Mouse (Mus musculus) thymus, postnatal 4 days (tissue): ENCODE measurements at regions not wholly inside any gene's neighbourhood (a gene's known extent, or its start where the extent isn't known, plus 50 kb on each side); places are given as distances from the start of the nearest gene placed in this dataset.

Source experiments
- DNase-seq: peaks from one replicate; pipeline ENCODE4 v3.0.0; 2021

DNA sequence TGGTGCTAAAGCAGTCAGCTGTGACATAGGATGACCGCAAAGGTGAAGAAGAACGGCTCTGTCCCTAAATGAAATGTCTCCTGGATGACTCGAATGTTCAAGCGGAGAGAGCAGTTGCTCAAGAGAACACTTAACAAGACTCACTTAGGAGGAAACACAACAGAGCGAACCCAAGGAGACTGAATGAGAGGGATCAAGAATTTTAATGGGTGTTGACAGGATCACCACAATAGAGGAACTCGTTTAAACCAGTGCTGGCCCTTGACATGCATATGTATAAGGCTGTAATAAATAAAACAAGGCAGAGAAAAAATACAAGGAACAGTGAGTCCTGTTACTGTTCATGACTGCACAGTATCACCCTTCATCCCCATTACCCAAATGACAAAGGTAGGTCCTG, 134.4 kb upstream of the Id4 start:
- DNase-seq, result no peak

DNA sequence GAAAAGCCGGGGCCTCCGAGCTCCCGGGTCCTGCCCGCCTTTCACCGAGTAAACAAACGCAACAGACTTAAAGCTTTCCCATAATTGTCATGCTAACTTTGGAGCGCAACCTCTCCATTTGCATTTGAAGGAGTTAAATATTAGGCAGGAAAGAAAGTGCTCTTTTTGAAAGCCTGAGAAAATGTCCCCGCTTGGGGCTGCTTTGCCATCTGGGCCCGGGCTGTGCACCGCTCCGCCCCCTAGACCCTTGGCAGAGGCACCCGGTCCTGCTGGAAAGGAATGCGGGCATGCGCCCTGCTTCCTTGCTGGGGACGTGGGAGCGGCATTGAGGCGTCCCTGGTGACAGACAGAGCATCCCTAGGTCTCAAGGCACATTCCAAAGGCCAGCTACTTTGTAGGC, 130.3 kb upstream of the Id4 start:
- DNase-seq, result no peak

DNA sequence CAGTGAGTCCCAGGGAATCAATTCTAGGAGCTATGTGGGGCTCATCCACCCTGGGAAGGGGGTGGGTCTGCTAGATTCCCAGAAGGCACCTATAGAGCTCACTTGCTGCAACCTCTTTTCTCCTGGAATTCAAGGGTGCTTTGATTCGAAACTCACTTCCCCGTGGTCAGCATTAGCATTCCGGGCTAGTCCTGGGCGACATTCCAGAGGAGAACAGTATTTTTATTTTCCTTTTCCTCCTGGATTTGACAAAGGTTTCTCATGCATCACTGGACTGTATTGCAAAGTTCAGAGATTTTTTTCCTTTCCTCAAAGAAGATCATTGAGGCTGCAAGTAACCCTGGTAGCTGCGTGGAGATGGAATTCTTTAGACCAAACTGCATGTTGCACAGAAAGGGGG, 129.3 kb upstream of the Id4 start:
- no peak for DNase-seq

DNA sequence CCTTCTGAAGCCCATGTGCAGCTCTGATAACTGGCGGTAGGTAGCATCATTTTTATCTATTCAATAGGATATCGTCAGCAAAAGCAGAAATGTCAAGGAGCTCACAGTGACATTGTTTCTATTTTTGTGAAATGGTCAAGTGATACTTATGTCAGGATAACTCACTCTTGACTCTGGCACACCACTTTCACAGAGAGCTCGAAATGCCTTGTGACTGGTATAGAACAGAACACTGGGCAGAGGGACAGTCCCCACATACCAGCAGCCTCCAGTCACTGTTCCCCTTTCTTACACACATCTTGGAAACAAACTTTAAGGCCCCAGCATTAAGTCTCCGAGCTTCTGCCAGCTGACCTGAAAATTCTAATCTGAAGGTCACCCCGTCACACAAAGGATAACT, 115.1 kb upstream of the Id4 start:
- DNase-seq, result no peak

DNA sequence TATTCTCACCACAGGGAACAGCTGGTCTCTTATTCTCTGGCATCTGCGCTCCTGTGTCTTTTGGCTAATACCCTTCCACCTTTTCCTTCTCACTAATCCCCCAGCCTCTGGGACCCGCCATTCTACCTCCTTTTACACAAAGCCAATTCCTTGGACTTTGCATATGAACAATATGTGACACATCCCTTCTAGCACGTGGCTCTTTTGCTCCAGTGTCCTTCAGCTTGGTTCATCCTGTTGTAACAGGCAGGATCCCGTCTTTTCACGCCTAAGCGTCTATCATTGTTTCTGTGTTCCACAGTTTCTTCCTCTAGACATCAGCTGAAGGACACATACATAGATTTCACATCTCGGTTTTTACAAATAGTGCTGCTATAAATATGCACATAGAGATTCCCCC, 114.0 kb upstream of the Id4 start:
- no peak for DNase-seq

DNA sequence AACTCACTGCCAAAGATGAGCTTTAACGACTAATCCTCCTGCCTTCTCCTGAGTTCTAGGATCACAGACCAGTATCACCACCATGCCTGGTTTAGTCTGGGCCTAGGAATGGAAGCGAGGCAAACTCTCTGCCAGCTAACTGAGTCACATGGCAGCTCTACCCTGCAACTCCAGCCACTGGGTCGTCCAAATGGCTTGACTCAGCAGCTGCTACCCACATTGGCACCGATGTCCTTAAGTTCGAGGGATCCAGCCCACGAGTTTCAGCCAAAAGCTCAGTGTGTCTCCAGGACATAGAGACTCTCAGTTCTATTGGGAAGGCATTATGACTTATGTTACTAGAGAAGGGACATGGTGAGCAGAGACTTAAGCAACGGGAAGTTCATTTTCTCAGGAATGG, 107.8 kb upstream of the Id4 start:
- DNase-seq, result no peak

DNA sequence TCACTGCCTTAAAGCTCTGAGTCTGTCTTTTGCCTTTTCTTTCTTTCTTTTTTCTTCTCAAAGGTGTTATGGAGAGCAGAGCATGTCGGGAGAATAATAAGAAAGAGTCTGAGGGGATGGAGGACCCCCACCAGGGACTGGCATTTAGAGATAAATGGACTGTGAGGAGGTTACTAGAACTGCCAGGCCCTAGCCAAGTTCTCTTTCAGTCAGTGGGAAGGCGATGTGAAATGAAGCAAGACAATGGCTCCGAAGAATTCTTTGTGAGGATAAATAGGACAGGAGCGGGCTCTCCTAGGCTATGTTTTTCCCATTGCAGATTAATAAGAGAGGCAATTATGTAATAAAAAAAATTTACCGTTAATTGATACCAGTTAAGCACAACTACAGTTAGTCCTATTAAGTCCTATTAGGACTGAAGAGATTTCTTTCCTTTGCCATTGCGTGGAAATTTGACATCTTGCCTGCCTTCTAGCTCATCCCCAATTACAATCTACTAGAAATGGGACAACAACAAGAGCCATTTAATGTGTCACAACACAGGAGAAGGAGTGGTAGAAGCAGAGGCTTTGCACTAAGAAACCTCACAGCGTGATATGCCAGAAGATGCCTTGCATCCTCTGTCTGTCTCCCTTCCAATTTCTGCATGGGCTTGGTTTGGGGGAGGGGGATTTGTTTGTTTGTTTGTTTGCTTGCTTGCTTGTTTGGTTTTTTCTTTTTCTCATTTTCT, 107.2 kb upstream of the Id4 start:
- no peak for DNase-seq

DNA sequence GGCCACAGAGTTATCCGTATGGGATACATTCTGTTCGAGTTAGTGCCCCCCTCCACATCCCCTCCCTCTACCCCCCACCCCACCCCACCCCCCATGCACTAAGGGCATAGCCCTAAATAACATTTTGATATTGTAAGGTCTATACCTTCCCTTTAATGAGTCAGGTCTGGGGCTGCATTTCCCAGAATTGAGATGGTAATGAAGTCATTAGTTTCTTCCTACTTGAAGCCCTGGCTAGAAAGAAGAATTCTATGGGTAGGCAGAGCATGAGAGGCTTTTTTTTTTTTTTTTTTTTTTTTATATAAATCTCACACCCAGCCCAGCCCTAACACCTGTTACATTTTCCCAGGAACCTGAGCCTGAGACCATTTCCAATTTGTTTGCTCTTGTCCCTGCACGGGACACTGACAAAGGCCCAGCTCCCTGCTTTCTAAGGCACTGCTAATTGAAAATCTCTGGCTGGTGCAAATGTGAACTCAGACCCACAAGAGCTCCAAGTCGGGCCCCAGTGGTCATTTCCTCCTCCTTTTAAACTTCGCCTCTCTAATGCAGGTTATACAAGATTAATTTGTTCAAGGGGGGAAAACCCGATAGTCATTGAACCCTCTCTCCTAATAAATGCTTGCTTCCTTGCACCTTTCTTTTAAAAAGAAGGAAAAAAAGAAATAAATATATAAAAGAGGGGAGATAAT, 106.5 kb upstream of the Id4 start:
- DNase-seq, result no peak

DNA sequence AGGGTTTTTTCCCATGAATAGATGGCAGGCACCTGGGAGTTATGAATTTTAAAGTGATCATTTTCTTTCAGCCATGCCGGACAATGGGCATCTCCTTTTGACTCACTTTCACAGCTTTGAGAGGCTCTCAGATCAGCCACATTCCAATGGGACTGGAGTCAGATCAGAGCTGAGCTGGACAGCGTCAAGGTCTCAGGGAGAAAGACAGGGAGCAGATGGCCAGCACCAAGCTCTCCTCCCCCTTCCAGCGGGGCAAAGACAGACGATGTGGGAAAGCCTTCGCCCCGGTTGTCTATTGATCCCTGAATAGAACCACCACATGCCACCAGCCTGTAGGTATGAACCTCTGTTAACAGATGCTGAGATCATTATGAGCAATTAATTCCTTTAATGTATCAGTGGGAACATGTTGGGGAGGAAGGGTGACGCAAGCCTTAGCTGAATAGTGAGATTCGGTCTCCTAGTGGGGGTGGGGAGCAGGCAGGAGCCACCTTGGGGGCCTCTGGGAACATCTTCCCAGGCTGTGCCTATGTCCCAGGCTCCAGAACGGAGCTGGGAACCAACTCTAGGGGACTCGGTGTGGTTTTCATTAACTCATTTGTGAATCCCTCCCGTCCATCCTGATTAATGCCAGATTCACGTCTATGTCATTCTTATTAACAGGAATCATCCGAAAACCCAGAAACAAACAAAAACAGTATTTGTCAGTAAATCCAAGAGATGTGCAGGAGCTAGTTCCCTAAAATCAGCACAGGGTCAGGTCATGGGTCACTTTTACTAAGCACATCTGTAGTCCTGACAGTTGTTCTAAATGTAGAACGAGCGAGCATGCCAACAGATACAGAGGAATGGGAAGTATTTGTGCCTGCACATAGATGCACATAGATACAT, 101.8 kb upstream of the Id4 start:
- DNase-seq, result no peak

DNA sequence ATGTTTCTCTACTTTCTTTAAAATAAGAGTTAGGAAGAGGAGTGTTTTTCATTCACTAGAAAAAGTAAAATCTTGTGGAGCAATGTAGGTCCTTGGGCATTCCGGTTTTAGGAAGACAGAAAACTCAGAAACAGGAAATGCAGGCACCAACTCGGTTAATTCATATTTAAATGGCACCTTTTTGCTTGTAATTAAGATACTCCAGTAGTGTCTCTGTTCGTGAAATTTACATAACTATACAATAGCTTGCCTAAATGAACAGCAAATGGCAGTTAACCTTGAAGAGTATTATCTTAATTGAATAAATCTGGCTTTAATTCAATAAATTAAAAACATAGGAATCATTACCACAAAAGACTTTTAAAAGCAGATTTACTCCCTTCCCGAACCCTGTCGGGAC, 100.9 kb upstream of the Id4 start:
- DNase-seq, result no peak

DNA sequence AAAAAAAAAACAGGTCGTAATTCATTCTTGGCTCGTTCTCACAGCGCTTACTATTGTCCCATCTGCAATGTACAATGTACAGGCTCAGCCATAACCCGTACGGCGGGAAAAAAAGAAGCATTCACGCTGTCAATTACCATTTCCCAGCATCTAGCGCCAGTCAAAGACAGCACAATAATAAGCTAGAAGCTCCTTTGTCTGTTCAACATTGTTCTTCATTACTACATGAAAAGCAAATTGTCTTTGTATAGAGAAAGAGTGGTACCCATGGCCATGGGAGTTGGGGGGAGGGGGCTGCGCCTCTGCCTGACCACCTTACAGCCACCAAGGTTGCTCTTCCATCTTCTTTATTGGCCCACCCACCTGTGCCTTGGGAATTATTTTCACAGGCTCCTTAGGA, 99.7 kb upstream of the Id4 start:
- no peak for DNase-seq

DNA sequence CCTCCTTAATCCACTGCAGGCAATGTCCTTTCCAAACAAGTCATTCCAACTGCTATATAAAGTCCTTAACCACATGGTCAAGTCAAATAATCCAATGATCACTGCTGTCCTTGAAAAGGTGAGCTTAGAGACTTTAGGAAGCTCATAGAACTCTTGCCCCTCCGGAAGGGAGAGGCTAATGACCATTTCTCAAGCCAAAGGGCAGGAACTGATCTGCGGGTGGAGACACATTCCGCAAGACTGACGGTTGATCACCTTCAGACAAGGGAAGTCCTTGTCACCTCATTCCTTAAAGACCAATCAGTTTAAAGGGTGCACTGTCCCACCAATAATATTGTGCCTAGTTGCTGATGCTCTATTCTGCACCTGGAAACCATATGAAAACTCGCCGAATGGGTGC, 96.4 kb upstream of the Id4 start:
- no peak for DNase-seq

DNA sequence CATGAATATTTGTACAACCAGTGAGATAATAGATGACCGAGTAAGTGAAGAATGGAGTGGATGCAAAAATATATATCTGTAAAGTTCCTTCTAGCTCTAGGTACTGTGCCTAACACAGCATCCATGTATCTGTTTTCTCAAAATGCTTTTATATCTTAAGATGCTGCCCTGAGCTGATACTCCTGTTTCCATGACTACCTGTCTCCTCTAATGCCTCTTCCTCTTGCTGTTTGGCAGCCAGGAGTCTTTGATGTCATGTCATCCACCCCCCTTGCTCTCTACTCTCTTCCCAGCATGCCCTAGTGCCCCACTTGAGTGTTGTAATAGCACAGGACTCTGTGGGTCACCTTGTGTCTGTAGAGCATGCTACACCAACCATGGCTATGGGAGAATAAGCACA, 95.2 kb upstream of the Id4 start:
- DNase-seq, result no peak

DNA sequence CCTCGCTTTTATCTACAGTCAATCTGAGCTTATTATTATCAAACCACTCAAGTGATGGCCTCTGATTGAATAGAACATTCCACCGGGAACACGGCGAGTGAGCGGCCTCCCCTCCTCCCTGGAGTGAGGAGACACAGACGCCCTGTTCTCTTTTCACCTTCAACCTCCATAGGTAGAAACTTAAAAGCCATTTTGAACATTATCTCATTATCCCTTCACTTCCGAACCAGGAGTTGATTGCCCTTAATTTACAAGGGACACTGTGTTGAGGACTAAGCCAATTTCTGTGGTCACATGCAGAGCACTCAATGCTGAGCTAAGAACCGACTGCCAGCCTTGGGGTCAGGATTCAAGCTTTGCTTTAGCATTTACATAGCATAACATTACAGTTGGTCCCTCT, 93.1 kb upstream of the Id4 start:
- DNase-seq, result no peak

DNA sequence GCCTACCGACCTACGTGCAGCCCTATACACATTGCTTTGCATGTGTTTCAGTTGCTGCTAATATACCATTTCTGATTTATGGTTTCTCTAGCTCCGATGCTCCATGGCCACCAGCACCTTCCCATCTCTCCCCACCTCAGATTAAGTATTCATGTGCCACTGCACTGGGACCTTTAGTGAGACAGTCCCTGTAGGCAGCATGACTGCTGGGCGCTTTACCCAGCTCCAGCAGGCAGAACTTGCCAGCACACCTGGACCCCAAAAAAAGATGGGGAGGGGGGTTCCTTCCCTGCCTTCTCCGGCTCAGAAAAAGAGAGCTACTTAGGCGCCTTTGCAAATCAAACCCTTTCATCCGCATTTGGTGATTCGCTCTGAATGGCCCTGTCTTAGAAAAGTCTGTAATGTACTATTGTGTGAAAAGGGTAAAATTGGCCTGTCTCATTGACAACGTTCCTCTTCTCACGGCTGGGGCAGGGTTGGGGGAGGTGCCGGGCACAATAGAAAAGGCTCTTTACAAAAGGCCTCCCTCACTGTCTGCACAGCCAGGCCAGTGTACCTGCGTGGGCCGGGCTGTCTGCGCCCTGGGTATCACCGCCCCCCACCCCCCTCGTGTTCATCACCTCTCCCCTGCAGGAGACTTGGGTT, 89.6 kb upstream of the Id4 start:
- DNase-seq, result no peak

DNA sequence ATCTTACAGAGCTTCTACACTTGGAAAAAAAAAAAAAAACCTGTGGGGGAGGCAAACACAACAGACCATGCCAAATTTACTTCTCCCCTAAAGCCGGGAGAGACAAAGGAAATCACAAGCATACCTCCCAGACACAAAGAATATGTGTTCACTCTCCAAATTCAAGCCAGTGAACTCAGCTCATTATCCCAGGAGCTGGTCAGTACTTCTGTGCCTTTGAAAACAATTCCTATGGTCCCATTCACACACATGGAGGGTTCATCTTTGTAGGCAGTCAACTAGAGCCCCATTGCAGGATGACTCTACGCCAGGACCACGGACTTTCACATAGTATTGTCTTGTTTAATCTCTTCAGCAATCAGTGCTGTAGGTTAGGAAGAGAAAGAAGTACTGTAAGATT, 89.0 kb upstream of the Id4 start:
- no peak for DNase-seq

DNA sequence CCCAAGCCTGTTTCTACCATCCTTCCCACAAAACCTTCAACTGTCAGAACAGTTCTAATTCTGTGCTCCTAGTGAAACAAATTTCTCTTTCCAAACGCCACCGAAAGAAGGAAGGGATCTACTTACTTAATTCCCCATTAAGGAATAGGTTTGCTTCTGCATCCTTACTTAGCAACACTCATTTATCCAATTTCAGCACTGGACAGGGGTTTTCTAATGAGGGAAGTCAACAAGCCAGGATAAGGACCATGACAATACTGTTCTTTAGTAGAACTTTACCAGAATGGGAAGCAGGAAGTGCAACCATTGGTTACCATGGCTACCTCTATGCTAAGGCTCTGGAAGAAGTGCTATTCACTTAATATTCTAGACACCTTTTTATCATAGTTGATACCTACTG, 68.6 kb upstream of the Id4 start:
- DNase-seq, result no peak

DNA sequence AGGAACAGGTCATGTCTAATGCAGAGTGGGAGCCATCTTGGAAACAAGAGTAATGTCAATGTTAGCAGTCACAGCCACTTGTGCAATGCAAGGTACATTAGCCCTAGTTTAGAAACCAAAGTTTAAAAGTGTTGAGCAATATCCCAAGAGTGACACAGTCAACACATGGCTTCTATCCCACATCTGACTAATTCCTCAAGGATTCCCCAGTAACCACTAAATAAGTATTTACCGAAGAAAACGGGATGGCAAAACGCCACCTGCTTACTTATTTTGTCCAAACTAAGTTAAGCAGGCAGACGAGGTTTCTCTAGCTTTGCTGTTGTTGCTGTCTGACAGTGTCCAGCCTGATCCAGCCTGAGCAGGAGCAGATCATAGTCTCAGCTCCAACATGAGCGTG, 67.1 kb upstream of the Id4 start:
- DNase-seq, result no peak

DNA sequence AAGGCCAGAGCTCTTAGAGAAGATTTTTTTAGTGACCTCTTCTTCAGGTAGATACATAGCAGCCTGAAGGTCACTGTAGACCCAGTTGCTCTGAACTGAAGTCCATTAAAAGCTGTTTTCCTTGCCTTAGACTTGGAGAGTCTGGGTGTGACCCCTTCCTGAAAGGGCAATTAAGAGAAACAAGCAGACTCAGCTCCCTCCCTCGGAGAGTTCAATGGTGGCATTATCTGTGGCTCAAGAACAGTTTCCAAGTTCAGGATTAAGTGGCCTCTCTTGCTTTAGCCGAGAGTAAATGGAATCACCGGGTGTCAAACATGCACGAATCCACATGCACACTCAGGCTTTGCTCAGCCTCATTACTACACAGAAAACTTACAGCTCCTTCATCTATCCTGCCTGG, 53.2 kb upstream of the Id4 start:
- DNase-seq, result no peak
